Mouse (Mus musculus) CD4-positive naive resting alpha-beta T cell, adult 76 days (primary cell): Measurements from ENCODE around the gene Zdhhc8. TPM values are rescaled to one million over a fixed set of nuclear protein-coding genes. Genes with fewer than 3 reads are reported as not detected.

Source experiments
- total RNA-seq: library from RNA; stranded (reverse); gene quantifications from one replicate; pipeline ENCODE4 v1.2.4, GENCODE M21; 2023

Zdhhc8 gene
- total RNA-seq, result 30.4 TPM

DNA sequence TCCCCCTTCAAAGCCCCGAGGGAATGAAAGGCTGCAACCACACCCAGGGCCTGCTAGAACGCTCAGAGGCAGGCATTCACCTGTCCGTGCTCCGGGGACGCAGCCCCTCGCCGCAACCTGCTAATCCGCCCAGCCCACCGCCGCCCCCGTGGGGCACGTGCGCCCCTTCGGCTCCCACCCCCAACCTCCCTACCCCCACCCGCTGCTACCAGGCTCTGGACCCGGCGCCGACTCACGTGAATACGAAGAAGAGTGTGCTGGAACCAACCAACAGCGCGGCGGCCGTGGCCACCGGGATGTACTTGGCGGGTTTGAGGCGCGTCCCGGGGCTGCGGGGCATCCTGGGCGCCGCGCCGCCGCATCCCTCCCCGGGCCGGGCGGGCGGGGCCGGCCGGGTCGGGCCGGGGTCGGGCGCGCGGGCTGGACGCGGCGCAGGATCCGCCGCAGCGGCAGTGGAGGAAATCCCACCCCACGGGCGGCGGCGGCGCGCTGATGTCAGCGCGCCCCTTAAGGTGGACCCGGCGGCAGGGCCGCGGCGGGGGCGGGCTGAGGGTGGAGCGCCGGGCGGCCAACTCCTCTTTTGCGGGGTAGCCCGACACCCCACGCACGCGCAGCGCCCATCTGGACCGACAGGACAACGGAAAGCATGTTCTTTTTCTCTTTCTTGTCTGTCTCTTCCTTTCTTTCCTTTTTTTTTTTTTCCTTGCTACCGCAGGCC, at the start of gene Zdhhc8:
TSS of gene Zdhhc8 (minus strand) at position 466 of the 718 bp plus-strand sequence.

DNA sequence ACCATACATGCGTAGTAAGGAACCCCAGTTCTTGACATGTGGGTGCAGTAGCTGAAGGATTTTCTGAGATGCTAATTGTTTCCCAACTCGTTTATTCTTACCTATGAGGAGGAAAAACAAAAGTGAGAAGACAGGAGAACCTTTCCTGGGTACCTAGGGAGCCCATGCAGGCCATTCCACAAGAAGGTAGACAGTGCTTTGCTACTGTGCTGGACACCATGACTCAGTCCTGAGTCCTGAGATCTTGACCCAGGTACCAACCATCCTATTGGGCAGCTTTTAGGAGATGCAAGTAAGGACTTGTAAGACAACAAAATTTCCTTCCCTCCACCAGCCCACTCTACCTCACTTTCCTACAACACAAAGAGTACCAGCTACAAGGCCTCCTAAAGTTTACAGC, 23.3 kb upstream of the Zdhhc8 start, which contains the start of gene Gm49776:
TSS of gene Gm49776 (minus strand) at position 101 of the 400 bp plus-strand sequence.

DNA sequence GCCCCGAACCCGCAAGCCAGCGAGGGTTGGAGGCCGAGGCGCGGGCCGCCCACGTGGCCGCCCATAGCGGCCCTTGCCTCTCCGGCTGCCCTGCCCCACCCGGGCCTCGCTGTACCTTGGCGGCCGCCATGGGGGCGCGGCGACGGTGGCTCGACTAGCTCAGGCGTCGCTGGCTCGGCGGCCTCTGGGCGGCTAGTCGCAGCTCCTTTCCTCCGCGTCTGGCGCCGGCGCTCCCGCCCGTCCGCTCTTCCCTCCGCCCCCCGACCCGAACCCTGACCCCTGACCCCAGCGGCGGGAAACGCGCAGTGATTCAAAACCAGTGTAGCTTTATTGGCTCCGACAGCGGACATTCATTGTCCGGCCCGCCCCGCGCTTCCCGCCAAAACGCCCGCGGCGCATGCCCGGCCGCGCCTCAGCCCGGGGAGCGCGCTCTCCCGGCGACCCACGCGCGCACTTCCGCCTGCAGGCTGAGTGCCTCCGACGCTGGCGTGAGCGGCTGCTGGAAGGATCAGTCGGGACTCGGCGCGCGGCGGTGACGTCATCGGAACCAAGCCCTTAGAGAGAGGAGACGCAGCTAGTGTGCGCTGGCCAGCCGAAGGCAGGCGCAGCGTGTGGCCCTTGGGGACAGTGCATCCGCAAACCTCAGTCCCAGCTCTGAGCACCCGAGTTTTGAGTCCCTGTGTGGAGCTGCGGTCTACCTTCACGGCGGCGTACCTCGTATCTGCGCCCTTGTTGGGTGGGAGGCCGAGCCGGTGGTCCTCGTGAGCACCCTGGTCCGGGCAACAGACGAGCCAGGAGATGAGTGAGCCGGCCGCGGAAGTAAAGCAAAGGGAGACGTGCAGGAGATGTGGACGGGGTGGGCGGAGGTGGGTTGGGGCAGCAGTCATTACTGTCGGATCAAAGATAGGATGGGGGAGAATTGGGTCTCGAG, 13.8 kb upstream of the Zdhhc8 start, which contains the start of the genes Trmt2a and Ranbp1:
TSS of gene Trmt2a (plus strand) at position 247 of the 931 bp plus-strand sequence.
TSS of gene Ranbp1 (minus strand) at position 300 of the 931 bp plus-strand sequence.

DNA sequence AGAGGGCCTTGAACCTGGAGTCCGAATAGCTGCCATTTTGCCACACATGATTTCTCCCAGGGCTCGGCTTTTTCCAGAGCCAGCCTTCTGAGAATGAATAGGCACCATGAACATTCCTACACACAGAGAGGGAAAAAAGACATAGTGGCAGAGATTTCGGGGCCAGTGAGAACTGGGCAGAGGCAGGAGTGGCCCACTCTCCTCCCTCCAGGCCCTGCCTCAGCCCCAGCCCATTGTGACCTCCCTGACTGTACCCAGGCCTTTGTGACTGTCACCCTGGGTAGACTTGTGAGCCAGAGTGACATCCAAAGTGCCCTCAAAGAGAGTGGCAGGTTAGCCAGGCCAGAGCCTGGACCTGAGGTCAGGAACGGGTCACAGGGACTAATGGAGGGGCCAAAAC, 17.4 kb downstream of the Zdhhc8 start, which contains the start of gene Ccdc188:
TSS of gene Ccdc188 (plus strand) at position 301 of the 400 bp plus-strand sequence.

Other genes starting within 250 kb of the Zdhhc8 start
- gene Dgcr6, start 182.3 kb downstream of the Zdhhc8 start, total RNA-seq, result 4.8 TPM
- 4.7 TPM for gene Prodh, start 144.9 kb downstream of the Zdhhc8 start, total RNA-seq
- gene Rtn4r, start 107.5 kb downstream of the Zdhhc8 start, total RNA-seq, result not detected
- gene Ccdc188, start 17.3 kb downstream of the Zdhhc8 start, total RNA-seq, result not detected
- 102 TPM for gene Trmt2a, start 13.5 kb upstream of the Zdhhc8 start, total RNA-seq
- 95.8 TPM for gene Ranbp1, start 13.6 kb upstream of the Zdhhc8 start, total RNA-seq
- not detected for gene Gm49776, start 23.2 kb upstream of the Zdhhc8 start, total RNA-seq
- 29.5 TPM for gene Dgcr8, start 54.1 kb upstream of the Zdhhc8 start, total RNA-seq
- gene Tango2, start 113.0 kb upstream of the Zdhhc8 start, total RNA-seq, result 43.5 TPM
- 3.8 TPM for gene Arvcf, start 113.0 kb upstream of the Zdhhc8 start, total RNA-seq
- gene Txnrd2, start 191.2 kb upstream of the Zdhhc8 start, total RNA-seq, result 14.6 TPM
- 9.1 TPM for gene Comt, start 191.7 kb upstream of the Zdhhc8 start, total RNA-seq